Mouse (Mus musculus): ENCODE measurements at regions not wholly inside any gene's neighbourhood (a gene's known extent, or its start where the extent isn't known, plus 50 kb on each side); places are given as distances from the start of the nearest gene placed in this dataset.
A peak's percentile ranks its signal among the peaks of the same experiment; 100 is the strongest.

- no peak for TF ChIP-seq POLR2A (IDR thresholded peaks at IDR 0.05; ENCODE audit: borderline replicate concordance, insufficient read depth, low read length)
- H3K27ac ChIP-seq (ENCODE audit: insufficient read depth, low read length), result no peak overlapping the region
- WGBS, result 25% methylated on average over 3 of the region's 3 CpGs
- H3K4me1 ChIP-seq (ENCODE audit: control insufficient read depth, insufficient read depth, low read length), result no peaks in the 10 kb centered on the region; the same call in 1 of the 2 replicates
- no peak overlapping the region for H3K4me3 ChIP-seq (replicated peaks; ENCODE audit: insufficient read depth, low read depth, low read length)
- H3K27me3 ChIP-seq (ENCODE audit: control insufficient read depth, insufficient read depth, low read length), result no peaks in the 10 kb centered on the region
- no peak for DNase-seq
These were observed 181.8 kb upstream of the Astn2 start for GRCm38 (mm10) chr4:66586166-66586565.

- Histone ChIP-seq H3K27me3 (ENCODE audit: control insufficient read depth, insufficient read depth, low read length) (no peaks in the 10 kb centered on the region), H3K27ac (ENCODE audit: insufficient read depth, low read length) (no peak overlapping the region), H3K4me1 (ENCODE audit: control insufficient read depth, insufficient read depth, low read length) (peaks cover 3% of the 10 kb centered on the region; the same call in 1 of the 2 replicates), H3K4me3 (replicated peaks; ENCODE audit: insufficient read depth, low read depth, low read length) (no peak overlapping the region)
- peak in 1 of 2 experiments; percentile 56 for DNase-seq
- TF ChIP-seq CTCF (IDR thresholded peaks at IDR 0.05; ENCODE audit: borderline replicate concordance, insufficient read depth, low read depth, low read length), result no peak
- TF ChIP-seq POLR2A (IDR thresholded peaks at IDR 0.05; ENCODE audit: borderline replicate concordance, insufficient read depth, low read length), result no peak
These were observed 152.5 kb upstream of the Astn2 start for GRCm38 (mm10) chr4:66556936-66557335.

DNA sequence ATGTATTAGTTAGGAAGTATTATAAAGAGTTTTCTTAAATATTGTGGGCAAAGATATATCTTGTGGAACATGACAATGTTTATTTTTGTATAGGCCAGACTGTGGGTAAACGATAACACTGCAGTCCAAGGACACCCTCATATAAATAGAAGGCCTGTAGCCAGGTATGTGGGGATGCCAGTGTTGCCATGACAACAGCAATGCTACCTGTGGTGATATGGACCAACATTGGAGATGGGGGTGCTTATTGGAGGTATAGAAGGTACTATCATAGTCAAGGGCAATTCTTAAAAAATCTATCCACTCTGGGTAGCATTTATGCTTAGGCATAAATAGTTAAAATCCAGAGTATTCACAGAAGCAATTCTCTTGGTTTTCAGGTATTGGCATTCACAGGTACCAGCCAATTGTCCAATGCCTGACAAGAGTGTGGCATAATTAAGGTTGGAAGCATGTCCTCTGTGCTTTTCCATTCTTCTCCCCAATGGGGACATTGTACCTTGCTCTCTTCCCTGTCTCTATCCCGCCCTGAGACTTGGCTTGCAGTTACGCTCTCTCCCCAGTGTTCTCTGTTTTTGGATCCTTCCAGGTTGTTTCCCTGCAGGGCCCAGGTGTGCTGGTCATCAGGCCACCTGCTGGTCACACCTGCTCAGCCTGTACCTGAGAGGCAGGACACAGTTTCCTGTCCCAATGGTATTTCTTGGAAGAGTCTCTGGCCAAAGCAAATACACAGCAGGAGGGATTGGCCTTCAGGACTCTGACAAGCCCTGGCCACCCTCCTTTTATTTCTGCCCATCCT lies 146.1 kb upstream of the Astn2 start:
- H3K4me1 ChIP-seq (ENCODE audit: control insufficient read depth, insufficient read depth, low read length), result peaks cover 8% of the 10 kb centered on the region; the same call in 1 of the 2 replicates
- TF ChIP-seq CTCF (IDR thresholded peaks at IDR 0.05; ENCODE audit: borderline replicate concordance, insufficient read depth, low read depth, low read length), result 0 out of 2 replicates have a peak, but pooled peaks have one; percentile 6
- TF ChIP-seq POLR2A (IDR thresholded peaks at IDR 0.05; ENCODE audit: borderline replicate concordance, insufficient read depth, low read length), result no peak
- peak; percentile 96 to 99 for DNase-seq
- peak overlapping the region; percentile 77 for H3K27ac ChIP-seq (ENCODE audit: insufficient read depth, low read length)
- H3K4me3 ChIP-seq (replicated peaks; ENCODE audit: insufficient read depth, low read depth, low read length), result no peak overlapping the region
- no peaks in the 10 kb centered on the region for H3K27me3 ChIP-seq (ENCODE audit: control insufficient read depth, insufficient read depth, low read length)
- 12% methylated on average over 3 of the region's 3 CpGs for WGBS

DNA sequence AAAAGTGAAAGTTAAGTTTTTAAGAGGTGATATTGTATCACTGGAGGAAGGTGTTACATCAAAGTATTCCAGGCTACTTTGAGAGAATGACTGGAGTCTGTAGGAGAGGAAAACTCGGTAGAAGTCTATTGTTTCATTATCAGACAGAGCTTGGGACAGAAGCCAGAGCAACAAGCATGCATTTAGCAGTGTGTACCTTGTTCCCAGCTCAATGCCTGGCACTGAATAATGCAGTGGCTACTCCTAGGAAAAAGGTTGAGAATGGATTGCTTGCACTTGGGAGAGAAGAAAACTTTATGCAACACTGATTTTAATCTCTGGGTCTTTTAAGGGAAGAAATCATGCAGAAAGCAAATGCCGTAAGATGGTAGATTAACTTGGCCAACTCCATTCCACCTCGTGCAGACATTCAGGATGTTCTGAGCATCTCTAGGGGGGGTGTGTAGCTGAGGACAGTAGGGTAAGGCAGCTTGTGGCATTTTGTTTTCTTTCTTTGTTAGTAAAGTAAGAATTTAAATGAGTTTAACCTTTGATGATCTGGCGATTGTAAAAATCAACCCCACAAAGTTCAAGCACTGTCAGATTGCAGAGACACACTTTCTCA lies 138.5 kb upstream of the Astn2 start:
- Histone ChIP-seq H3K27ac (ENCODE audit: insufficient read depth, low read length) (no peak overlapping the region), H3K4me1 (ENCODE audit: control insufficient read depth, insufficient read depth, low read length) (no peaks in the 10 kb centered on the region; the same call in 1 of the 2 replicates), H3K27me3 (ENCODE audit: control insufficient read depth, insufficient read depth, low read length) (no peaks in the 10 kb centered on the region; the same call in 1 of the 2 replicates), H3K4me3 (replicated peaks; ENCODE audit: insufficient read depth, low read depth, low read length) (no peak overlapping the region)
- 51% methylated on average over 4 of the region's 4 CpGs for WGBS
- peak in 1 of 2 experiments; percentile 35 for DNase-seq
- TF ChIP-seq CTCF (IDR thresholded peaks at IDR 0.05; ENCODE audit: borderline replicate concordance, insufficient read depth, low read depth, low read length), result no peak
- TF ChIP-seq POLR2A (IDR thresholded peaks at IDR 0.05; ENCODE audit: borderline replicate concordance, insufficient read depth, low read length), result no peak

- H3K4me1 ChIP-seq (ENCODE audit: control insufficient read depth, insufficient read depth, low read length), result peaks cover 7% of the 10 kb centered on the region; the same call in 1 of the 2 replicates
These were observed 120.0 kb upstream of the Astn2 start for GRCm38 (mm10) chr4:66524456-66524855.

GRCm38 (mm10) chr4:66523886-66524245 lies 119.5 kb upstream of the Astn2 start:
- DNase-seq, result no peak
- peaks cover 7% of the 10 kb centered on the region; the same call in 1 of the 2 replicates for H3K4me1 ChIP-seq (ENCODE audit: control insufficient read depth, insufficient read depth, low read length)
- H3K27ac ChIP-seq (ENCODE audit: insufficient read depth, low read length), result peak overlapping the region; percentile 51; the same call in 1 of the 2 replicates
- no peak overlapping the region for H3K4me3 ChIP-seq (replicated peaks; ENCODE audit: insufficient read depth, low read depth, low read length)
- WGBS, result 29% methylated on average over 2 of the region's 2 CpGs
- no peak for TF ChIP-seq POLR2A (IDR thresholded peaks at IDR 0.05; ENCODE audit: borderline replicate concordance, insufficient read depth, low read length)
- no peak for TF ChIP-seq CTCF (IDR thresholded peaks at IDR 0.05; ENCODE audit: borderline replicate concordance, insufficient read depth, low read depth, low read length)
- H3K27me3 ChIP-seq (ENCODE audit: control insufficient read depth, insufficient read depth, low read length), result no peaks in the 10 kb centered on the region

More at GRCm38 (mm10) chr4:66524456-66524855, 120.0 kb upstream of the Astn2 start:
- peak overlapping the region; percentile 67; the same call in 1 of the 2 replicates for H3K27ac ChIP-seq (ENCODE audit: insufficient read depth, low read length)
- WGBS, result 45% methylated on average over 5 of the region's 5 CpGs
- DNase-seq, result peak in 1 of 2 experiments; percentile 29
- TF ChIP-seq POLR2A (IDR thresholded peaks at IDR 0.05; ENCODE audit: borderline replicate concordance, insufficient read depth, low read length) (no peak), CTCF (IDR thresholded peaks at IDR 0.05; ENCODE audit: borderline replicate concordance, insufficient read depth, low read depth, low read length) (no peak)
- no peaks in the 10 kb centered on the region for H3K27me3 ChIP-seq (ENCODE audit: control insufficient read depth, insufficient read depth, low read length)
- H3K4me3 ChIP-seq (replicated peaks; ENCODE audit: insufficient read depth, low read depth, low read length), result no peak overlapping the region

- Histone ChIP-seq H3K4me1 (ENCODE audit: control insufficient read depth, insufficient read depth, low read length) (peaks cover 7% of the 10 kb centered on the region; the same call in 1 of the 2 replicates), H3K4me3 (replicated peaks; ENCODE audit: insufficient read depth, low read depth, low read length) (no peak overlapping the region), H3K27me3 (ENCODE audit: control insufficient read depth, insufficient read depth, low read length) (no peaks in the 10 kb centered on the region), H3K27ac (ENCODE audit: insufficient read depth, low read length) (no peak overlapping the region)
- peak; percentile 93 to 97 for DNase-seq
- no peak for TF ChIP-seq POLR2A (IDR thresholded peaks at IDR 0.05; ENCODE audit: borderline replicate concordance, insufficient read depth, low read length)
- peak; percentile 99 for TF ChIP-seq CTCF (IDR thresholded peaks at IDR 0.05; ENCODE audit: borderline replicate concordance, insufficient read depth, low read depth, low read length)
- WGBS, result 31% methylated on average over 8 of the region's 8 CpGs
These were observed 119.0 kb upstream of the Astn2 start for GRCm38 (mm10) chr4:66523238-66523885.
